Mouse (Mus musculus) erythroblast, embryonic 14.5 days (primary cell): ENCODE measurements around the gene Stk11.
"Not testable (repeated sequence)": the region's sequence is repeated elsewhere in the genome, so short reads cannot be mapped to it uniquely, and the experiment has no call there.

ENCODE experiments used
- GATA1 ChIP-seq: IDR thresholded peaks from 2 replicates; pipeline ENCODE4 v1.6.1; 2012; ENCODE audit warnings: low read length, inconsistent platforms, mixed read lengths
- TAL1 ChIP-seq: IDR thresholded peaks from 3 replicates; pipeline ENCODE4 v1.6.1; 2012; ENCODE audit warnings: low read length, inconsistent platforms, mixed read lengths

GRCm38 (mm10) chr10:80166136-80166535, 50.5 kb downstream of the Stk11 start:
- not testable (repeated sequence) for TF ChIP-seq GATA1, TAL1
